Mouse (Mus musculus) erythroid progenitor cell, adult 5-6 weeks (primary cell): ENCODE measurements around the gene Ipcef1. TPM values are rescaled to one million over a fixed set of nuclear protein-coding genes. Genes with fewer than 3 reads are reported as not detected.
"Not testable (repeated sequence)": the region's sequence is repeated elsewhere in the genome, so short reads cannot be mapped to it uniquely, and the experiment has no call there.

ENCODE experiments used
- ATAC-seq: replicated peaks from 2 replicates; pipeline ENCODE4 v1.8.0; 2016; ENCODE audit warnings: moderate number of reproducible peaks, mild to moderate bottlenecking, moderate TSS enrichment, inconsistent platforms; ENCODE audit not compliant: poor library complexity, low FRiP score, severe bottlenecking
- total RNA-seq, 2 experiments: library from RNA; stranded (forward) in 1 of 2; stranded (reverse) in 1 of 2; fragments of 150-400 nt in 1 of 2; fragments of 186-747, 209-891 nt in 1 of 2; gene quantifications; 2 replicates each; pipeline versions ENCODE4 v1.2.3 to v1.2.4; 2015 to 2017; ENCODE audit warnings: low replicate concordance in 2 of 2

Ipcef1 gene
- total RNA-seq, 2 experiments from 2014 or later = 8.5 to 10.9 TPM

GRCm38 (mm10) chr10:7041032-7041431, 11.2 kb downstream of the Ipcef1 start:
- ATAC-seq = no peak

DNA sequence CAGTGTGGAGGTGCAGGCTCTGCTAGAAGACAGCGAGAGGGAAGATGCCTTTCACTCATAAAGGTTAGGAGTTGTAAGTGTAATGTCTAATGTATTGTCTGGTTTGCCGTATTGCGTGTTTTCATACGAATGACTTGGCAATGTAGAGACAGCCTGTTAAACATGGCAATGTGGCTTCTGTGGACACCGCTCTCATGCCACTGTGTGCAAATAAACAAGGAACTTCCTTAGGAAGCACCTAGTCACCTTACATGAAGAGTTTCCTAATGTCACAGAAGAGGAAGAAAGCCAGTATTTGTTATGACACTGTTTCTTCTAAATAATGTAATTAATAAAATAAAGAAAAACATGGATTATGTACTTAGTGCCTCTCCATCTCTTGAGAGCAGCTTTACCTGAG, 15.1 kb downstream of the Ipcef1 start:
- no peak for ATAC-seq

- no peak for ATAC-seq
Measured at GRCm38 (mm10) chr10:7035547-7035946, 16.7 kb downstream of the Ipcef1 start.

- no peak for ATAC-seq
Measured at GRCm38 (mm10) chr10:7033459-7033858, 18.8 kb downstream of the Ipcef1 start.

DNA sequence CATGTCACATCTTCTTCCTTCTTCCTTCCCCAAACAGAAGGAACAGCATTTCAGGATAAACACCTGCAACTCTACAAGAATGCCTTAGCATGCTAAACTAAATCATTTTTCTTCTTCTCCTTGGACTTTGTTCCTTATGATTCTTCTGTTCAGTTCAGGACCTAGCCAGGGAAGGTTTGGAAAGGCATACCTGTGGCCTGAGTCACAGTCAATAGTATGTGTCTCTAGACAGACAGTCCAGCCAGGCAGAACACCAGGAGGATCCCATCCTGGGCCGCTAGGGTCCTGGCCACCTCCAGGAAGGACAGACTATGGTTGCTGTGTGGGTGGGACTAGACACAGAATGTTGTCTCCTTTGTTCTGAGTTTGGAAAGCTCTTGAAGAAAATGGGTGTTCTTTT, 27.2 kb downstream of the Ipcef1 start:
- ATAC-seq = no peak

DNA sequence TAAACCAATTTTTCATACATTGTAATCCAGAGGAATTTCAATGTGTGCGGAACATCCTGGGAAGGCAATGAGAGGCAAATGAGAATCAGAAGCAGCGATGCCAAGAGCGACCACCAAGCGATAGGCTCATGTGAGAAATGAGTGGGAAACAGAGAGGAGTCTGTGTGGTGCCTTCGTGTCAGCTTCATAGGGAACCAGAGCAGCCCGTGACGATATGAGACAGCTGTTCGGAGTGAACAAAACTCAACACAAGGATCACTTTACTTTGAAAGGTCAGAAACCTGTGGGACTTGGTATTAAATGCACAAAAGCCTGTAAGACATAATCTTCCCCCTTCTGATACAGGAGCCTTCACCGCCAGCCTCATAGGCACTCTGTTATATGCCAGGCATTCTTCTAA, 31.7 kb downstream of the Ipcef1 start:
- no peak for ATAC-seq

GRCm38 (mm10) chr10:7019781-7020386, 32.4 kb downstream of the Ipcef1 start:
- ATAC-seq = no peak

DNA sequence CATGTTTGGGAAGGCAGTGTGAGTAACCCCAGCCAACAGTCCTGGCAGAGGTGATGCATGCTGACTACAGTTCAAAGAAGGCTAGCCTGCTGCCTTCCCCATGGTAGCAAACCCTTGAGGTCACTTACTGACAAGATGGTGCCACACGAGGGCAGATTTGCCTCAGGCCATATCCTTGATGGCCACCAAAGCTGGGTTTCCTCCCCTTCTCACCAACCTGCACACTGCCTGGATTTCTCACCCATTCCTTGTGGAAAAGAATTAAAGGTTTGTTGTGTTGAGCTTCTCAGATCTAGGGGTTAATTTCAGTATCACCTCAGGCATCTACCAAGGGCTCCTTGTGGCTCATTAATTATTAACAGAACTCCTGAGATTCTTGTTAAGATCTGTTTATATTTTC, 37.1 kb downstream of the Ipcef1 start:
- ATAC-seq = no peak

- no peak for ATAC-seq
Measured at GRCm38 (mm10) chr10:7010543-7010942, 41.7 kb downstream of the Ipcef1 start.

GRCm38 (mm10) chr10:7004980-7005538, 47.2 kb downstream of the Ipcef1 start:
- no peak for ATAC-seq

DNA sequence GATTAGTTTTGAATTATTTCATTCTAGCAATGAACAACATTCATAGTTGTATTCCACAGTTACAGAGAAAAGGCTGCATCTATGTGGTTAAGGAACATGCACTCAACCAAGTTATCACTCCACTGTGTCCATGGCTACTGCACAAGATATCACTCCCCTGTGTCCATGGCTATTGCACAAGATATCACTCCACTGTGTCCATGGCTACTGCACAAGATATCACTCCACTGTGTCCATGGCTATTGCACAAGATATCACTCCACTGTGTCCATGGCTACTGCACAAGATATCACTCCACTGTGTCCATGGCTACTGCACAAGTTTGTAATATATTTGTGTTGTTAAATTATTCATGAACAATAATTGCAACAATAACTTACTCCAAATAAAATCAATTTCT, 48.4 kb downstream of the Ipcef1 start:
- not testable (repeated sequence) for ATAC-seq

- no peak for ATAC-seq
Measured at GRCm38 (mm10) chr10:6999355-6999754, 52.9 kb downstream of the Ipcef1 start.

- no peak for ATAC-seq
Measured at GRCm38 (mm10) chr10:6998576-6999250, 53.6 kb downstream of the Ipcef1 start.

DNA sequence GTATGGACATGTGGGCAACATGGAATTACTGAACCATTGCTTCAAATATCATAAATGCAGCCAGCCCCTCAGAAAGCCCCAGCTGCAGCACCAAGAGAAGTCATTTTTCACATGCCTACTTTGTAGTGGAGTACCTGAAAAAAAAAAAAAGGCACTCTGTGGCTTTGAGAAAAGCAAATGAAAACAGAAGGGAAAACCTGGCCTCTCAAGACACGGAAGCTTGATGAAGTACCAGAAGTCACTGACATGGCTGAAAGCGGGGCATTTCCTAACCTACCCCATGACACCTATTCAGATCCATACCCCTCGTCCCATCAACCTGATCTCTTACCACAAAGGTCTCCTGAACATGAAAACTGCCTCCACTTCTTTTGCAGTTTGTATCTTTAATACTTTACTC, 55.4 kb downstream of the Ipcef1 start:
- no peak for ATAC-seq

GRCm38 (mm10) chr10:6988555-6988954, 63.7 kb downstream of the Ipcef1 start:
- no peak for ATAC-seq

GRCm38 (mm10) chr10:6987399-6988098, 64.7 kb downstream of the Ipcef1 start:
- no peak for ATAC-seq

- ATAC-seq = no peak
Measured at GRCm38 (mm10) chr10:6986246-6986645, 66.0 kb downstream of the Ipcef1 start.

GRCm38 (mm10) chr10:6983431-6983830, 68.8 kb downstream of the Ipcef1 start:
- ATAC-seq = no peak

GRCm38 (mm10) chr10:6982751-6983151, 69.5 kb downstream of the Ipcef1 start:
- ATAC-seq = no peak

DNA sequence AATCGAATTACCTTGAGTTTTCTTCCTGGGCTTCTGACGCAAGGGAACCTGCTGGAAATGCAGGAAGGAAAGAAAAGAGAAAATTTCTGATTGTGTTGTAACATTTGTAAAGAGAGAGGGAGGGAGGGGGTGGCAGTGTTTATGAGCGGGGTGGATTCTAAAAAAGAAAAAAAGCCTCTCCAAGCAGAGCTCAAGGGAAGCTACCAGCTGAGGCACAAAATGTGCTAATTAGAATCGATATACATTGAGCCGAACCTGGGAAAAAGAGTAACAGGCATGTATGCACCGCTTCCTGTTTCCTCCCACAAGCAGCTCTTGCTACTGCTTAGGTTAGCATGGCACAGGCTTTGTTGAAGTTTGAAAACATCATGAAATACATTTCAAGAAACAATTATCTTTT, 72.0 kb downstream of the Ipcef1 start:
- ATAC-seq = no peak

- ATAC-seq = no peak
Measured at GRCm38 (mm10) chr10:6979789-6980188, 72.5 kb downstream of the Ipcef1 start.
